Mouse (Mus musculus) liver, embryonic 13.5 days (tissue): ENCODE measurements at regions not wholly inside any gene's neighbourhood (a gene's known extent, or its start where the extent isn't known, plus 50 kb on each side); places are given as distances from the start of the nearest gene placed in this dataset.

Experiments
- ATAC-seq: fragments of 200-750 bp; cut with Nextera tagmentation; 2 replicates; pipeline ENCODE4 v1.8.0; 2017; ENCODE audit warnings: low read depth, mild to moderate bottlenecking, moderate number of reproducible peaks, moderate library complexity
- DNase-seq: peaks from one replicate; pipeline ENCODE4 v3.0.0; 2022
- H3K27ac ChIP-seq: fragments of 300-500 bp; sonication (generic); 2 replicates; pipeline ENCODE4 v1.5.1; 2015; ENCODE audit warnings: moderate library complexity, mild to moderate bottlenecking, inconsistent platforms
- H3K27me3 ChIP-seq: fragments of 300-500 bp; sonication (generic); 2 replicates; pipeline ENCODE4 v1.6.1; 2015; ENCODE audit warnings: mild to moderate bottlenecking, inconsistent platforms
- H3K36me3 ChIP-seq: fragments of 300-500 bp; sonication (generic); 2 replicates; pipeline ENCODE4 v1.6.1; 2015; ENCODE audit warnings: mild to moderate bottlenecking, inconsistent platforms
- H3K4me1 ChIP-seq: fragments of 300-500 bp; sonication (generic); replicated peaks from 2 replicates; pipeline ENCODE4 v1.6.1; 2015; ENCODE audit warnings: inconsistent platforms
- H3K4me2 ChIP-seq: fragments of 300-500 bp; sonication (generic); 2 replicates; pipeline ENCODE4 v1.6.1; 2015; ENCODE audit warnings: inconsistent platforms, mild to moderate bottlenecking, moderate library complexity
- H3K4me3 ChIP-seq: fragments of 300-500 bp; sonication (generic); replicated peaks from 2 replicates; pipeline ENCODE4 v1.5.1; 2015; ENCODE audit warnings: mild to moderate bottlenecking, inconsistent platforms
- H3K9ac ChIP-seq: fragments of 300-500 bp; sonication (generic); 2 replicates; pipeline ENCODE4 v1.6.1; 2015; ENCODE audit warnings: mild to moderate bottlenecking, inconsistent platforms
- H3K9me3 ChIP-seq: fragments of 300-500 bp; sonication (generic); replicated peaks from 2 replicates; pipeline ENCODE4 v1.6.1; 2016; ENCODE audit warnings: inconsistent platforms
- WGBS: fragments of 180-500 bp; shearing (Covaris S2); methylation state at CpG from one replicate; pipeline ENCODE4 v1.1.7; 2015; ENCODE audit not compliant: insufficient replicate concordance; 5-methylcytosine and 5-hydroxymethylcytosine counted together

GRCm38 (mm10) chr4:97360473-97360872, 177.5 kb upstream of the Gm10192 start:
- 62% methylated on average over 2 of the region's 2 CpGs for WGBS
- DNase-seq = no peak
- Histone ChIP-seq H3K27ac (no peak overlapping the region), H3K27me3 (no peaks in the 10 kb centered on the region), H3K9me3 (no peaks in the 10 kb centered on the region), H3K36me3 (no peaks in the 10 kb centered on the region), H3K4me1 (no peaks in the 10 kb centered on the region), H3K9ac (no peak overlapping the region), H3K4me3 (no peak overlapping the region), H3K4me2 (no peak overlapping the region)
- ATAC-seq = no peak

- 61% methylated on average over 1 of the region's 1 CpGs for WGBS
- H3K27me3 ChIP-seq = no peaks in the 10 kb centered on the region
- no peak for DNase-seq
- no peak overlapping the region for H3K4me3 ChIP-seq
- H3K36me3 ChIP-seq = no peaks in the 10 kb centered on the region
- no peak overlapping the region for H3K9ac ChIP-seq
- no peak overlapping the region for H3K4me2 ChIP-seq
- no peak for ATAC-seq
- H3K9me3 ChIP-seq = no peaks in the 10 kb centered on the region
- no peak overlapping the region for H3K27ac ChIP-seq
- H3K4me1 ChIP-seq = no peaks in the 10 kb centered on the region
Observed at GRCm38 (mm10) chr4:97357958-97358357, 175.0 kb upstream of the Gm10192 start.

GRCm38 (mm10) chr4:97346799-97347198, 163.8 kb upstream of the Gm10192 start:
- no peak overlapping the region for H3K4me3 ChIP-seq
- DNase-seq = no peak
- H3K9ac ChIP-seq = no peak overlapping the region
- no peaks in the 10 kb centered on the region for H3K36me3 ChIP-seq
- WGBS = 50% methylated on average over 3 of the region's 3 CpGs
- ATAC-seq = no peak
- no peaks in the 10 kb centered on the region for H3K4me1 ChIP-seq
- no peak overlapping the region for H3K4me2 ChIP-seq
- H3K9me3 ChIP-seq = no peaks in the 10 kb centered on the region
- no peak overlapping the region for H3K27ac ChIP-seq
- no peaks in the 10 kb centered on the region for H3K27me3 ChIP-seq

- Histone ChIP-seq H3K4me2 (no peak overlapping the region), H3K36me3 (no peaks in the 10 kb centered on the region), H3K4me1 (no peaks in the 10 kb centered on the region), H3K27me3 (no peaks in the 10 kb centered on the region), H3K9me3 (no peaks in the 10 kb centered on the region), H3K9ac (no peak overlapping the region), H3K4me3 (no peak overlapping the region), H3K27ac (no peak overlapping the region)
- ATAC-seq (no peak), DNase-seq (no peak)
- WGBS = 62% methylated on average over 2 of the region's 2 CpGs
Observed at GRCm38 (mm10) chr4:97344335-97344734, 161.4 kb upstream of the Gm10192 start.

- Histone ChIP-seq H3K4me3 (no peak overlapping the region), H3K27ac (no peak overlapping the region), H3K9ac (no peak overlapping the region), H3K27me3 (no peaks in the 10 kb centered on the region), H3K36me3 (no peaks in the 10 kb centered on the region), H3K4me1 (no peaks in the 10 kb centered on the region), H3K4me2 (no peak overlapping the region), H3K9me3 (no peaks in the 10 kb centered on the region)
- DNase-seq (no peak), ATAC-seq (no peak)
- 58% methylated on average over 1 of the region's 1 CpGs for WGBS
Observed at GRCm38 (mm10) chr4:97343378-97343777, 160.4 kb upstream of the Gm10192 start.
